Mouse (Mus musculus) naive thymus-derived CD4-positive, alpha-beta T cell, adult 2 months (primary cell): Measurements from ENCODE around the gene A930017K11Rik.
A peak's percentile ranks its signal among the peaks of the same experiment; 100 is the strongest.

ENCODE experiments used
- DNase-seq: peaks from one replicate; pipeline ENCODE4 v3.0.0-alpha.2; 2011; ENCODE audit warnings: low read depth

The A930017K11Rik gene

GRCm38 (mm10) chr17:25951803-25952623, at the start of gene A930017K11Rik:
Gene A930017K11Rik, minus strand, starts transcription at chr17:25952565.
- DNase-seq = no peak

- no peak for DNase-seq
These were observed 46.1 kb upstream of the A930017K11Rik start for GRCm38 (mm10) chr17:25998425-25998824.

GRCm38 (mm10) chr17:25993489-25993888, 41.1 kb upstream of the A930017K11Rik start:
- no peak for DNase-seq

- no peak for DNase-seq
These were observed 39.9 kb upstream of the A930017K11Rik start for GRCm38 (mm10) chr17:25992274-25992673.

GRCm38 (mm10) chr17:25990331-25990730, 38.0 kb upstream of the A930017K11Rik start:
- no peak for DNase-seq

- peak; percentile 92 for DNase-seq
These were observed 33.2 kb upstream of the A930017K11Rik start, which contains the start of gene Capn15 for GRCm38 (mm10) chr17:25985306-25986294. Gene Capn15, minus strand, starts transcription at chr17:25985796.

GRCm38 (mm10) chr17:25984556-25985305, 32.4 kb upstream of the A930017K11Rik start:
- DNase-seq = peak; percentile 23

GRCm38 (mm10) chr17:25984066-25984465, 31.7 kb upstream of the A930017K11Rik start:
- no peak for DNase-seq

- no peak for DNase-seq
These were observed 30.5 kb upstream of the A930017K11Rik start for GRCm38 (mm10) chr17:25982913-25983312.

GRCm38 (mm10) chr17:25980854-25981253, 28.5 kb upstream of the A930017K11Rik start:
- no peak for DNase-seq

- DNase-seq = no peak
These were observed 27.7 kb upstream of the A930017K11Rik start for GRCm38 (mm10) chr17:25979829-25980738.

- DNase-seq = peak; percentile 25
These were observed 18.8 kb upstream of the A930017K11Rik start for GRCm38 (mm10) chr17:25970954-25971707.

- DNase-seq = peak; percentile 24
These were observed 18.1 kb upstream of the A930017K11Rik start for GRCm38 (mm10) chr17:25970448-25970847.

GRCm38 (mm10) chr17:25968176-25968575, 15.8 kb upstream of the A930017K11Rik start:
- DNase-seq = no peak

GRCm38 (mm10) chr17:25967652-25968051, 15.3 kb upstream of the A930017K11Rik start:
- no peak for DNase-seq

- no peak for DNase-seq
These were observed 11.9 kb upstream of the A930017K11Rik start for GRCm38 (mm10) chr17:25964271-25964670.

GRCm38 (mm10) chr17:25962413-25962905, 10.1 kb upstream of the A930017K11Rik start:
- DNase-seq = no peak

GRCm38 (mm10) chr17:25961566-25961965, 9.2 kb upstream of the A930017K11Rik start:
- DNase-seq = no peak

- DNase-seq = no peak
These were observed 7.5 kb upstream of the A930017K11Rik start for GRCm38 (mm10) chr17:25959630-25960467.
